Mouse (Mus musculus) stomach, embryonic 14.5 days (tissue): ENCODE measurements around the gene Ccdc141. TPM values are rescaled to one million over a fixed set of nuclear protein-coding genes. Genes with fewer than 3 reads are reported as not detected.

ENCODE experiments used
- ATAC-seq: fragments of 200-750 bp; cut with Nextera tagmentation; 2 replicates; pipeline ENCODE4 v1.8.0; 2017; ENCODE audit warnings: low read depth, moderate TSS enrichment; ENCODE audit not compliant: insufficient number of reproducible peaks, insufficient read depth, low FRiP score
- H3K27ac ChIP-seq: fragments of 300-500 bp; sonication (generic); 2 replicates; pipeline ENCODE4 v1.5.1; 2014; ENCODE audit warnings: mild to moderate bottlenecking, low read length, moderate library complexity, mixed read lengths
- H3K27me3 ChIP-seq: fragments of 300-500 bp; sonication (generic); 2 replicates; pipeline ENCODE4 v1.6.1; 2014; ENCODE audit warnings: low read length, control low read depth, mixed read lengths; ENCODE audit not compliant: control insufficient read depth, insufficient read depth
- H3K36me3 ChIP-seq: fragments of 300-500 bp; sonication (generic); 2 replicates; pipeline ENCODE4 v1.6.1; 2014; ENCODE audit warnings: mild to moderate bottlenecking, control low read depth, low read length, moderate library complexity, mixed read lengths; ENCODE audit not compliant: control insufficient read depth, insufficient read depth
- H3K4me1 ChIP-seq: fragments of 300-500 bp; sonication (generic); 2 replicates; pipeline ENCODE4 v1.6.1; 2014; ENCODE audit warnings: low read length, control low read depth, mixed read lengths; ENCODE audit not compliant: control insufficient read depth, insufficient read depth
- H3K4me2 ChIP-seq: fragments of 300-500 bp; sonication (generic); replicated peaks from 2 replicates; pipeline ENCODE4 v1.6.1; 2014; ENCODE audit warnings: low read depth, low read length, control low read depth
- H3K4me3 ChIP-seq: fragments of 300-500 bp; sonication (generic); 2 replicates; pipeline ENCODE4 v1.5.1; 2014; ENCODE audit warnings: low read depth, low read length, control low read depth
- H3K9ac ChIP-seq: fragments of 300-500 bp; sonication (generic); replicated peaks from 2 replicates; pipeline ENCODE4 v1.6.1; 2014; ENCODE audit warnings: low read depth, mild to moderate bottlenecking, control low read depth, low read length, moderate library complexity, mixed read lengths
- H3K9me3 ChIP-seq: fragments of 300-500 bp; sonication (generic); 2 replicates; pipeline ENCODE4 v1.6.1; 2016; ENCODE audit warnings: low read depth, low read length, control low read depth; ENCODE audit not compliant: control insufficient read depth
- WGBS: fragments of 180-500 bp; shearing (Covaris S2); extraction: QIAGEN DNeasy Blood & Tissue Kit; methylation state at CpG from one replicate; pipeline ENCODE4 v1.1.7; 2014; 5-methylcytosine and 5-hydroxymethylcytosine counted together
- polyA plus RNA-seq: library from polyadenylated mRNA; unstranded; fragments of >200 nt; fragmentation: Nextera tagmentation; extraction: Ambion mirVana; gene quantifications from 2 replicates; pipeline ENCODE4 v1.2.1, GENCODE M21; 2014

Gene Ccdc141
- polyA plus RNA-seq, 1 experiment from 2014 or later: 11.2 TPM

- ATAC-seq: no peak
- Histone ChIP-seq H3K4me3 (no peak overlapping the region), H3K9me3 (no peaks in the 10 kb centered on the region), H3K36me3 (no peaks in the 10 kb centered on the region), H3K4me1 (no peaks in the 10 kb centered on the region), H3K4me2 (no peak overlapping the region), H3K27ac (no peak overlapping the region), H3K9ac (no peak overlapping the region), H3K27me3 (no peaks in the 10 kb centered on the region)
- WGBS: 78% methylated on average over 5 of the region's 5 CpGs
These were observed 177.8 kb downstream of the Ccdc141 start for GRCm38 (mm10) chr2:76992493-76993201.

DNA sequence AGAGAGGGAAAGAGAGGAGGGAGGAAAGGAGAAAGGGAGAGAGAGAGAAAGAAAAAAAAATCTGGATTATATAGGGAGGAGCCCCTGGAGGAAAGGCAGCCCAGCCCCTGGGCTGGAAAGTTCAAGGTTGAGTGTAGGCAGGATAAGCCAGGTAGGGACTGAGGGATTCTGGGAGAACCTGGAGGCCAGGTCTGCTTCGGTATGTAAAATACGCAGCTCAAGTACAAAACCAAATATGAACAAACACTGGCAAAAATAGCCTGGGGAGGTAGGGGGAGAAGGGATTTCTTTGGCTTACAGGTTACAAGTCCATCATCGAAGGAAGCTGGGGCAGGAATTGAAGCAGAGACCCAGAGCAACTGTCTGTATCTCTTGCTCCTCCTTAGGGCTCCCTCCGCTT lies 183.1 kb downstream of the Ccdc141 start:
- no peaks in the 10 kb centered on the region for H3K27me3 ChIP-seq
- no peak for ATAC-seq
- 79% methylated on average over 4 of the region's 4 CpGs for WGBS

DNA sequence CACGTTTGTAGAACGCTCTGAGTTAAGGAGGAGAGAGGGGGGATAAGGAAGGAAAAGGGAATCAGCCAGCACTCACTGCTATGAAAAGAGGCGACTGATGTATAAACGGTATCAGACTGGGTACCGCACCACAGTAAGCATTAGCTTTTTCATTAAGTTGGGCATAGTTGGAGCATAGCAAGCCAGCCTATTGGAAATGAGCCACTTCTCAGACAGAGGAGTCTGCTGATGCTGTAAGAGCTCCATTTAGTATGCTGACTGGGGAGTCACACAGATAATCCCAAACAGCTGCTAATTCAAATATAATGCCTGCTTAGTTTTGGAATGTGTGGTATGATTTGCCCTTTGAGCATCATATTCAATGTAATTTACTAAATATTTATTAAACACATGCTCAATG lies 186.1 kb downstream of the Ccdc141 start:
- Histone ChIP-seq H3K4me1 (no peaks in the 10 kb centered on the region), H3K4me2 (no peak overlapping the region), H3K9me3 (no peaks in the 10 kb centered on the region), H3K27ac (no peak overlapping the region), H3K36me3 (no peaks in the 10 kb centered on the region), H3K4me3 (no peak overlapping the region), H3K9ac (no peak overlapping the region), H3K27me3 (no peaks in the 10 kb centered on the region)
- ATAC-seq: no peak
- 75% methylated on average over 5 of the region's 5 CpGs for WGBS

More for the DNA sequence above, 183.1 kb downstream of the Ccdc141 start:
- Histone ChIP-seq H3K9me3 (no peaks in the 10 kb centered on the region), H3K27ac (no peak overlapping the region), H3K9ac (no peak overlapping the region), H3K4me3 (no peak overlapping the region), H3K4me1 (no peaks in the 10 kb centered on the region), H3K36me3 (no peaks in the 10 kb centered on the region), H3K4me2 (no peak overlapping the region)

DNA sequence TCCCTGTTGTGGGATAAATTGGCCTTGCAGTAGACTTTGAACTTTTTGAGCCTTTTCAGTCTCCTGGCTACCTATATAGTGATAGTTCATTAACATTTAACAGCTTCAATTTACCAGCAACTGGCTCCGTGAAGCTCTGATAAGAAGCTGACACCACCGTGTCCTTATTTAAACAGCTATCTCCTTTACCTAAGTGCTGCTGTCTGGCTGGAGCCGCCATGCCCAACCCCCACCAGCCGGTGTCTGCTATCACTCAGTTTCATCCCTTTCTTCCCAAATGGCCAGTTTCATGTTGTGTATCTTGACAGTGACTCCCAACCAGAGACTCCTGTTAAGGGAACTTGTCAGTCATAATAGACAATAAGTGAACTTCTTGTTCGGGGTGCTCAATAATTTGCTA lies 186.8 kb downstream of the Ccdc141 start:
- H3K27ac ChIP-seq: no peak overlapping the region

DNA sequence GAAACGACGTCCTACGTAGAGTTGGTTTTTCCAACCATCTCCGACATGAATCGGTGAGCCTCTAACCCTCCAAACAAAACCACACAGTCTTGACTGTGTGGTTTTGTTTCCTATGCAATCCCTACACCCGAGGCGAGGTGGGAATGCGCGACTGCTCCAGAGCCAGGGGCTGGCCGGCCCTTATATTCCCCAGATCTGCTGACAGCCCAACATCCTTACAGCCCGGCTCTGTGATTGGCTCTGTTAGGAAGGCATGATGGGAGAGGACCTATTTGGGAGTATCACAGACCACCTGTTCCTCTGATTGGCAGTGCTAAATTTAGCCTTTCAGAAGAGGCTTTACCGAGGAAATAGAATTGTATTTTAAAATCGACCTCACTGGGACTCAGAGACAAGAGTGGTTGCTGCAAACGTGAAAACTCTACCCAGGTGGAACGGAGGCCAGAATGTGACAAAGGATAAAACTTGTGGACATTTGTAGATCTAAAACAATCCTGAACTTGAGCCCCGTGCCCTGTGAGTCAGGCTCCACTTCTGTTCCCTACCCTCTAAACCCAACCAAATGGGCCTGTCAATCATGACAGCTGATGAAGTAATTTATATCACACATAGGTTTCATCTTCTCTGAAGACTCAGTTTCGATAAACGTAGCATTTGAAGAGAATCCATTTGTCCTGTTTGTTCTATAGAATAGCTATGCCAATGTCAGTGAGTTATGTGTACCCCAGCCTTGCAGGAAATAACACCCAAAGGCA lies 187.9 kb downstream of the Ccdc141 start, which contains the start of gene Ttn:
Gene Ttn (minus strand): TSS at position 157 of the 755 bp plus-strand sequence.
- Histone ChIP-seq H3K27me3 (no peaks in the 10 kb centered on the region), H3K4me3 (no peak within 1 kb of the TSS), H3K4me2 (no peak within 1 kb of the TSS), H3K36me3 (no peaks in the 10 kb centered on the region), H3K9me3 (no peaks in the 10 kb centered on the region), H3K4me1 (no peaks in the 10 kb centered on the region), H3K9ac (no peak within 1 kb of the TSS), H3K27ac (no peak within 1 kb of the TSS)
- ATAC-seq: no peak
- 79% methylated on average over 18 of the region's 18 CpGs for WGBS

More for the DNA sequence above, 186.8 kb downstream of the Ccdc141 start:
- no peaks in the 10 kb centered on the region for H3K36me3 ChIP-seq
- H3K9me3 ChIP-seq: no peaks in the 10 kb centered on the region
- ATAC-seq: no peak
- 28% methylated on average over 5 of the region's 5 CpGs for WGBS
- H3K4me3 ChIP-seq: no peak overlapping the region
- H3K4me1 ChIP-seq: no peaks in the 10 kb centered on the region
- no peak overlapping the region for H3K4me2 ChIP-seq
- H3K9ac ChIP-seq: no peak overlapping the region
- H3K27me3 ChIP-seq: no peaks in the 10 kb centered on the region

GRCm38 (mm10) chr2:76981717-76982116 lies 188.7 kb downstream of the Ccdc141 start:
- Histone ChIP-seq H3K27me3 (no peaks in the 10 kb centered on the region), H3K9me3 (no peaks in the 10 kb centered on the region), H3K9ac (no peak overlapping the region), H3K4me2 (no peak overlapping the region), H3K27ac (no peak overlapping the region), H3K36me3 (no peaks in the 10 kb centered on the region), H3K4me1 (no peaks in the 10 kb centered on the region), H3K4me3 (no peak overlapping the region)
- 71% methylated on average over 5 of the region's 5 CpGs for WGBS
- ATAC-seq: no peak

DNA sequence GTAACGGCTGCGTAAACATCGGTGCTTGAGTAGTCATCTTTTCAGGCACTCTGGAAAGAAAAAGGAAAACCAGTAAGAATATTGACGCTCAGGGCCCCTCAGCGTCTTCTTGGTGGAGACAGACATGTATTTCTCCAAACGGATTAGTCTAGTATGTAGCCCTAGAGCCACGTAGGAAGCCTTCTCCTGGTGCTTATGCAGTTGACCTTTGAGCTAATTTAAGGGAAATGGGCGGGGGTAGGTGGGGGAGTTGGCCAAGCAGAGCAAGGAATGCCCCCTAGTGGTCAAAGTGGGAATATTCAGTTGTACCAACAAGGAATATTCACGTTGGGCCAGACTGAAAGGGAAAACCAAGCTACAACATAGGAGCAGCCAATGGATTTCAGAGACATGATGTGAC lies 190.3 kb downstream of the Ccdc141 start:
- ATAC-seq: no peak
- H3K27ac ChIP-seq: no peak overlapping the region
- no peak overlapping the region for H3K4me3 ChIP-seq
- no peaks in the 10 kb centered on the region for H3K9me3 ChIP-seq
- WGBS: 53% methylated on average over 9 of the region's 9 CpGs
- no peak overlapping the region for H3K9ac ChIP-seq
- H3K36me3 ChIP-seq: no peaks in the 10 kb centered on the region
- no peak overlapping the region for H3K4me2 ChIP-seq
- no peaks in the 10 kb centered on the region for H3K4me1 ChIP-seq
- H3K27me3 ChIP-seq: no peaks in the 10 kb centered on the region

GRCm38 (mm10) chr2:76977650-76978049 lies 192.8 kb downstream of the Ccdc141 start:
- no peak overlapping the region for H3K4me2 ChIP-seq
- no peak overlapping the region for H3K9ac ChIP-seq
- H3K27ac ChIP-seq: no peak overlapping the region
- no peaks in the 10 kb centered on the region for H3K36me3 ChIP-seq
- no peaks in the 10 kb centered on the region for H3K9me3 ChIP-seq
- ATAC-seq: no peak
- H3K4me1 ChIP-seq: no peaks in the 10 kb centered on the region
- WGBS: 78% methylated on average over 6 of the region's 6 CpGs
- no peaks in the 10 kb centered on the region for H3K27me3 ChIP-seq
- H3K4me3 ChIP-seq: no peak overlapping the region
